Mouse (Mus musculus): ENCODE data around the gene Nyx. TPM values are rescaled to one million over a fixed set of nuclear protein-coding genes. Genes with fewer than 3 reads are reported as not detected.

Gene Nyx
- total RNA-seq, 2 experiments from 2014 or later, result 0.15 to 0.24 TPM

GRCm38 (mm10) chrX:13490941-13491340, 25.0 kb downstream of the Nyx start:
- intact Hi-C loops (cut with DNase I), result no loop called here
- no peak for DNase-seq

GRCm38 (mm10) chrX:13492922-13493321, 27.0 kb downstream of the Nyx start:
- intact Hi-C loops (cut with DNase I), result no loop called here
- DNase-seq, result no peak

GRCm38 (mm10) chrX:13494892-13495703, 29.2 kb downstream of the Nyx start:
- intact Hi-C loops (cut with DNase I), result no loop called here
- peak; percentile 32 to 38 for DNase-seq

GRCm38 (mm10) chrX:13500284-13500683, 34.4 kb downstream of the Nyx start:
- intact Hi-C loops (cut with DNase I), result no loop called here
- no peak for DNase-seq

GRCm38 (mm10) chrX:13502862-13503375, 37.0 kb downstream of the Nyx start:
- peak in 1 of 2 experiments; percentile 22 for DNase-seq
- intact Hi-C loops (cut with DNase I), result no loop called here

- intact Hi-C loops (cut with DNase I), result no loop called here
- DNase-seq, result no peak
Measured at GRCm38 (mm10) chrX:13504389-13504788, 38.5 kb downstream of the Nyx start.

- intact Hi-C loops (cut with DNase I), result no loop called here
- DNase-seq, result peak in 1 of 2 experiments; percentile 21
Measured at GRCm38 (mm10) chrX:13506376-13506775, 40.5 kb downstream of the Nyx start.

- intact Hi-C loops (cut with DNase I), result loop anchor here (5.0 to 10.0 kb wide), 3 partner anchors 142 to 286 kb away; partner anchors contain the start of gene Ddx3x
- peak; percentile 21 to 34 for DNase-seq
Measured at GRCm38 (mm10) chrX:13513127-13513526, 47.2 kb downstream of the Nyx start.

GRCm38 (mm10) chrX:13513864-13514263, 48.0 kb downstream of the Nyx start:
- intact Hi-C loops (cut with DNase I), result loop anchor here (5.0 to 10.0 kb wide), 3 partner anchors 141 to 287 kb away; partner anchors contain the start of gene Ddx3x
- no peak for DNase-seq

- DNase-seq, result no peak
- intact Hi-C loops (cut with DNase I), result loop anchor here (10.0 kb wide), 1 partner anchor 138 kb away; no protein-coding TSS in a partner anchor
Measured at GRCm38 (mm10) chrX:13516451-13516850, 50.5 kb downstream of the Nyx start.

- intact Hi-C loops (cut with DNase I), result loop anchor here (10.0 kb wide), 1 partner anchor 137 kb away; no protein-coding TSS in a partner anchor
Measured at GRCm38 (mm10) chrX:13518019-13518418, 52.1 kb downstream of the Nyx start.

GRCm38 (mm10) chrX:13518781-13519407, 53.0 kb downstream of the Nyx start:
- intact Hi-C loops (cut with DNase I), result loop anchor here (10.0 kb wide), 1 partner anchor 136 kb away; no protein-coding TSS in a partner anchor
- no peak for DNase-seq

More at GRCm38 (mm10) chrX:13518019-13518418, 52.1 kb downstream of the Nyx start:
- peak in 1 of 2 experiments; percentile 9 for DNase-seq

GRCm38 (mm10) chrX:13519408-13519783, 53.5 kb downstream of the Nyx start:
- peak in 1 of 2 experiments; percentile 34 for DNase-seq
- intact Hi-C loops (cut with DNase I), result loop anchor here (10.0 kb wide), 1 partner anchor 135 kb away; no protein-coding TSS in a partner anchor

- intact Hi-C loops (cut with DNase I), result no loop called here
- DNase-seq, result no peak
Measured at GRCm38 (mm10) chrX:13520566-13520965, 54.7 kb downstream of the Nyx start.

GRCm38 (mm10) chrX:13521288-13521687, 55.4 kb downstream of the Nyx start:
- intact Hi-C loops (cut with DNase I), result no loop called here
- no peak for DNase-seq

Other genes starting within 250 kb of the Nyx start
- 100 to 1,000 TPM; 187 to 221 TPM for gene Ddx3x, start 185.1 kb upstream of the Nyx start, total RNA-seq (2021)
- 1 to 10 TPM; 1.7 to 2.0 TPM for gene Gpr34, start 166.0 kb downstream of the Nyx start, total RNA-seq (2021)
- gene Gpr82, start 195.3 kb downstream of the Nyx start, total RNA-seq (2021), result not detected

All from heart, postnatal 10 days (tissue).